Mouse (Mus musculus) R1 (cell line): ENCODE results near the gene Pex7.
"Not testable (repeated sequence)": the region's sequence is repeated elsewhere in the genome, so short reads cannot be mapped to it uniquely, and the experiment has no call there.

ENCODE experiments used
- DNase-seq: peaks from one replicate; pipeline ENCODE4 v3.0.0-alpha.2; 2018; ENCODE audit warnings: low read depth, low spot score

The Pex7 gene

GRCm38 (mm10) chr10:19934384-19935294 is 27.1 kb upstream of the Pex7 start, which contains the start of gene Map3k5:
Gene Map3k5 (plus strand): TSS chr10:19934472.
- DNase-seq = peak; percentile 68

DNA sequence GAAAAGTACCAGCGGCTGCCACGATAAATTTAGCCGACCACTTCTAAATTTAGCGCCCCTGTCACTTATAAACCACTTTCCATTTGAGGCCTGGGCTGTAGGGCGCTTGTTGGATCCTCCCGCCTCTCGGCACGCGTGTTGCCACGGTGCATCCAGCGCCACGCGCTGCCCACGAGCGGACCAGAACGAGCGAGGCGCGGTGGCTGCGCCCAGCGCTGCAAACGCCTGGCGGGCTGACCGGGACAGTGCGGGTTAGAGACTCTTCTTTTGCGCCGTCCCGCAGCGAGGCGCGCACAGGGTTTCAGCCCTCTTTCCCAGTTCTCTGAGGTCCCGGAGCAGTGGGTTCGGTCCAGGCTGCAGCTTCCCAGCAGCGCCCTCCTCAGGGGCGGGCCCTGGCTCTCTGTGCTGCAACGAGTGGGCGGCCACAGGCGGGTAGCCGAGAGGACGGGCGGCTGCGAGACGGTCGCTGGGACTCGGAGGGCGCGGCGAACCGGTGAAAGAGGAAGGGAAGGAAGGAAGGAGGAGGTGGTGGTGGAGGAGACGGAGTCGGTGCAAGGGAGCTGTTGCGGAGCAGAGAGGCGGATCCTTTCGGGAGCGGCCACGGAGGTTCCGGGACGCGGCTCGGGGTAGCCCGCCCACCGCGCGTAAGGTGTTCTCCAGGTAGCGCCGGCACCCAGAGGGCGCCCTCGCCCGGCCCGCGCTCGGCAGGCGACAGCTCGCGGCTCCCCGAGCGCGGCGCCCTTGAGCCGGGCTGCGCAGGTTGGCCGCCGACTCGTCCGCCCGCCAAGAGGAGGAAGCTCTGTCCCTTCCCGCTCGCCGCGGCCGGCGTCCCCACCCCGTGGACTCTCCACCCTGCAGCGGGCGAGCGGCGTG is 26.3 kb upstream of the Pex7 start:
- DNase-seq = peak; percentile 85

DNA sequence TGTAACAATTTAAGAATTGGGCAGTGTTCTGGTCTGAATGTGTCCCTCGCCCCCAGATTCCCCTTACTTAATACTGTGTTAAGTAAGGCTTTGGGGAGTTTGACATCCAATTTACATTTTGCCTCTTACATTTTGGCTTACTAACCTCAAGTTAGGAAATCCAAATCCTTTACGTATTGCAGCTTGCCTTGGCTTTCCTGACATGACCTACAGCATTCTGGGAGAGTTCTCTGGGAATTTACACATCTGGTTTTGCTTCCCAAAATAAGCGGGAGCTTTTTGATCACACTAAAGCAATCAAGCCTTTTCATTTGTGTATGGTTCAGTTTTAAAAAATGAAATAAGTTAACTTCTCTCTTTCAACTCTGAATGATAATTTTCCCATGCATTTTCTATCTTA is 25.5 kb upstream of the Pex7 start:
- DNase-seq = no peak

- DNase-seq = no peak
Observed at GRCm38 (mm10) chr10:19928205-19928604, 20.7 kb upstream of the Pex7 start.

DNA sequence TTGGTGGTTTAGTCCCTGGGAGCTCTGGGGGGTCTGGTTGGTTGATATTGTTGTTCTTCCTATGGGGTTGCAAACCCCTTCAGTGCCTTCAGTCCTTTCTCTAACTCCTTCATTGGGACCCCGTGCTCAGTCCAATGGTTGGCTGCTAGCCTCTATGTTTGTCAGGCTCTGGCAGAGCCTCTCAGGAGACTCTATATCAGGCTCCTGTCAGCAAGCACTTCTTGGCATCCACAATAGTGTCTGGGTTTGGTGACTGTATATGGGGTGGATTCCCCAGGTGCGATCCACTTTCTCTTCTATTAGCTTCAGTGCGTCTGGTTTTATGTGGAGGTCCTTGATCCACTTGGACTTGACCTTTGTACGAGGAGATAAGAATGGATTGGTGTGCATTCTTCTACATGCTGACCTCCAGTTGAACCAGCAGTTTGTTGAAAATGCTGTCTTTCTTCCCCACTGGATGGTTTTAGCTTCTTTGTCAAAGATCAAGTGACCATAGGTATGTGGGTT is 19.0 kb upstream of the Pex7 start:
- not testable (repeated sequence) for DNase-seq

DNA sequence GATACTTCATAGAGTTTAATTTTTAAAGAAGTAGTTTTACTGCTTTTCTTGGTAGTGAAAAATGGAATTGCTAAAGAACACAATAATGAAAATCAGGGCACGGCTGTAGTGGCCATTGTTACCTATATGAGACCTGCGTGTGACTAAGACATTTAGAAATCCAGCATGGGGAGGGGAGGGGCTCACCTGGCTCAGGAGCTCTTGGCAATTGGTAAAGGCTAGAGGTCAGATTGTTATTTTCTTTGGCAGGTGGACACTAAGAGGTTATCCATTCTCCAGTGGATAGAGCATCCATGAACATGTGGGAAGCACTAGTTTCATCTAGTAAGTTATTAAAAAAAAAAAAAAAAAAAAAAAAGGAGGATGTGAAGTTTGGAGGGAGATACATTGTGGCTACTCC is 16.8 kb upstream of the Pex7 start:
- DNase-seq = no peak

DNA sequence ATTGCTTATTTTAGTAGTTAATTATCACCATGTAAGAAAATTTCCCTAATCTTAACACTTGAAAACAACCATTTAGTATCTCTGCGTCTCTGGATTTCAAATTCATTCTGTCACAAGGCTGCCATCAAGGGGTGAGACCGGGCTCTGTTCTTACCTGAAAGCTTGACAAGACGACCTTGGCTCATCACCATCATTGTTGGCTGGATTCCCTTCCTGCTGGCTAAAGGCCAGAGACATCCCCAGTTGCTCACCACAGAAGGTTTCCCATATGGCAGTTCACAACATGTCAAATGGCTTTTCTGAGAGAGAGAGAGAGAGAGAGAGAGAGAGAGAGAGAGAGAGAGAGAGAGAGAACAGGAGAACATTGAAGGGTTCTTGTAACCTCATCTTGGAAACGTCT is 14.9 kb upstream of the Pex7 start:
- no peak for DNase-seq

GRCm38 (mm10) chr10:19915301-19915700 is 7.8 kb upstream of the Pex7 start:
- peak; percentile 85 for DNase-seq

- DNase-seq = peak; percentile 60
Observed at GRCm38 (mm10) chr10:19913806-19914205, 6.3 kb upstream of the Pex7 start.

DNA sequence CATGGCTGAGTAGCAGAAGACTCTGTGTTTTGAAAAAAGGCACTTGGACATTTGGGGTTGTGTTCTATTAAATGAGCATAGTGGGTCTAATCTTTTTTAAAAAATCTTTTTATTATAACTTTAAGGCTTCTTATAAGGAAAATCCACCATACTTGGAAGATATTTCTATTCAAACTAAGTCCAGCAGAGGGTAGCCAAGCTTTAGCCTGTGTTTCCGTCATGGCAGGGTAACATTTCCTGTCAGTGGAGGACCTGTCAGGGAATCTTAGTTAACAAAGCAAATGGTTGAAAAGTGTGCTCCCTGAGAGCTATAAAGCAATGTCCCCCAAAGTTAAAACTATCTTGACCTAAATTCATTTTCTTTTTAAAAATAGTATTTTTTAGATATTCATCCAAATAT is 4.1 kb upstream of the Pex7 start:
- no peak for DNase-seq

DNA sequence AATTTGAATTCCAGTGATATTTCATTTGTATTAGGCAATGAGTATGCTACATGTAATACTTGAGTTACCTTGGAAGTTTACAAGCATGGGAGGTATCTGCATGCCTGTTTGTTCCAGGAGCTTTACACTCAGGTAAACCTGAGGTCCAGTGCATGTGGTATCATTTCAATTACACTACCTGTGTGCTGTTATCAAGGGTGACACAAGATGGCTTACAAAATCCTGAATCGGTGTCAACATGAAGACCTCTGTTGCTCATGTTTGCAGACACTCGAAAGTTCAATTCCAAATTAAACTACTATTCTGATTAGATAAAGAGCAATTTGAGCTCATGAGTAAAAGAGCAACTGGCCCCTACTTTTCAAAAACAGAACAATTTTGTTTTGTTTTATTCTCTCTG is 3.0 kb upstream of the Pex7 start:
- no peak for DNase-seq

DNA sequence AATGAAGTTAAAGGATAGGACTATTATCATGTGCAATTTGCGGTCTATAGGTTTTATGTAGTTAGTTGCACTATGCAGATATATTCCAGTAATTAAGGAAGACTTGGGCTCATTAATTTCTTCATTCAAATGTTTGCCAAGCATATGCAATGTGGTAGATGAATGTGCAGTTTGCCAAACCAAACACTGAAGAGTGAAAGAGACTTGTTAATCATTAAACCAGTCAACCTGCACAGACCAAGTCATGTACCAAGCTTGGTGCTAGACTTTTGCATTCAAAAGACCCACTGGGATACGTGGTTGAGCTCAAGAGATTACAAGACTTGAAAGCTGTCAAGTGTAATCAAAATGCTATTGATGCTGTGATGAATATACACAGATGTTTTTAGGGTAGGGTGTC is 587 bp upstream of the Pex7 start:
- no peak for DNase-seq

GRCm38 (mm10) chr10:19904077-19904820 is 3.2 kb downstream of the Pex7 start:
- DNase-seq = peak; percentile 28

DNA sequence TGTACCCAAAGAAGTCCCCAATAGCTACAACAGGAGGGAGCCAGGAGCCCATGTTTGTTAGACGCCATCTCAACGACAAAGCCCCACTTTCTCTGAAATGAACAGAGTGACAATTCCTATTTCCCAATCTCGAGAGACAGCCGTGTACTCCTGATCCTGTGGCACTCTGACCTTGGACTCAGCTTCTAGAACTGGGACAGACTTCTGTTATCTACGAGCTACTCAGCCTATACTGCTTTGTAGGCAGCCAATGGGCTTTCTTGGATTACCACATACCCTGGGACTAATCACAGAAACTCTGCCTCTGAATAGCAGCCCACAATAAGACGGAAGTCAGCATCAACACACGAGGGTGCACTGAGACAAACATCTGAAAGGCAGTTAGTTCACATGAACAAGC is 5.5 kb downstream of the Pex7 start:
- DNase-seq = no peak

DNA sequence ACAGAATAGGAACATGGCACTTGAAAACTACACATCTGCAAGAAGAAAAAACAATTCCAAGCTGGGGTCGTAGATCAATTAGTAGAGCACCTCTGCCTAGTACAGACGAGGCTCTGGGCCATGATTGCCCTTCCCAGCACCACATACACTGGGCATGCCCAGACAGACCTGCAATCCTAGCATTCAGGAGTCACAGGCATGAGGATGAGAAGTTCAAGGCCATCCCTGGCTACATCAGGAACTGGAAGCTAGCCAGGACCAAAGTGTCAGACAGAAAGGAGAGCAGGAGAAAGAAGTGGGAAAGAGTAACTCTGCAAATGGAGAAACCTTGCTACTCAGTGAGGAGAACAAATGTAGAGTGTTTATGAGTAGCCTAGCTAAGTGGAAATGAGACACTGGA is 7.3 kb downstream of the Pex7 start:
- peak; percentile 39 for DNase-seq

DNA sequence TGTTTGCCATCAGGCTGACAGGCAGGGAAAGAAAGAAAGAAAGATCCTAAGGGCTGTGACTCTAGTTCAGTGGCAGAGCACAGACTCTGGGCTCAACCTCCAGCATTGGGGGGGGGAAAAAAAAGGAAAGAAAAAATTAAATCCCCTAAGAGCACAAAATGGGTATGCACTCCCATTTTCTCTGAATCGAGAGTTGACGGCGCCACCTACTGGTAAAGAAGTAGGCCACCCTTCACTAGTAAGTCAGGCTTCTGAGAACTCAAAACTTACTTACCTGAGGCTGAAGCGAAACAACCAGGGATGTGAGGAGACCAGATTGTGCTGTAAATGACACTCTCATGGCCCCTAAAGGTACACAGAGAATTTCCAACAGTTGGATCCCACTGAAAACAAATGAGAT is 13.5 kb downstream of the Pex7 start:
- peak; percentile 70 for DNase-seq

- DNase-seq = no peak
Observed at GRCm38 (mm10) chr10:19893146-19893545, 14.3 kb downstream of the Pex7 start.

GRCm38 (mm10) chr10:19891686-19892085 is 15.8 kb downstream of the Pex7 start:
- DNase-seq = peak; percentile 79

DNA sequence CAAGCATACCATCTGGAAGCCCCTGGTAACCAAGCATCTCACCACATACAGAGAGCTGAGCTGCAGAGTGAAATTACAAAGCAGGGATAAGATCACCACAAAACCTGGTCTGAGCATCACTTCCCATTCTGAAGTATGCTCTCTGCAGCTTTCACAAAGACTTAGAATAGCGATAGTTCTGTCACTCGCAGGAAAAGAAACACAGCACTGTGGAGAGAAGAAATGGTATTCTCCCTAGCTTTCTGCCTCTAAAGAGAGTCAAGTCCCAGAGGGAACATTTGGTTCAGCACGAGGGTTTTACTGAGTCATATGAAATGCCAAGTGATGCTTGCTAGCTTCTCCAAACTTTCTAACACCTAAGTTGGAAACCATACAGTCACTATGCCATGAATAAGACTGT is 17.6 kb downstream of the Pex7 start:
- DNase-seq = no peak

- no peak for DNase-seq
Observed at GRCm38 (mm10) chr10:19886249-19886648, 21.2 kb downstream of the Pex7 start.

- no peak for DNase-seq
Observed at GRCm38 (mm10) chr10:19884409-19884808, 23.1 kb downstream of the Pex7 start.

GRCm38 (mm10) chr10:19880437-19880836 is 27.1 kb downstream of the Pex7 start:
- no peak for DNase-seq
